Mouse (Mus musculus) layer of hippocampus, adult 9-11 months (tissue): Measurements from ENCODE around the gene Slc35g2.

Experiments used
- DNase-seq: peaks from one replicate; pipeline ENCODE4 v3.0.0; 2022

Slc35g2 gene

DNA sequence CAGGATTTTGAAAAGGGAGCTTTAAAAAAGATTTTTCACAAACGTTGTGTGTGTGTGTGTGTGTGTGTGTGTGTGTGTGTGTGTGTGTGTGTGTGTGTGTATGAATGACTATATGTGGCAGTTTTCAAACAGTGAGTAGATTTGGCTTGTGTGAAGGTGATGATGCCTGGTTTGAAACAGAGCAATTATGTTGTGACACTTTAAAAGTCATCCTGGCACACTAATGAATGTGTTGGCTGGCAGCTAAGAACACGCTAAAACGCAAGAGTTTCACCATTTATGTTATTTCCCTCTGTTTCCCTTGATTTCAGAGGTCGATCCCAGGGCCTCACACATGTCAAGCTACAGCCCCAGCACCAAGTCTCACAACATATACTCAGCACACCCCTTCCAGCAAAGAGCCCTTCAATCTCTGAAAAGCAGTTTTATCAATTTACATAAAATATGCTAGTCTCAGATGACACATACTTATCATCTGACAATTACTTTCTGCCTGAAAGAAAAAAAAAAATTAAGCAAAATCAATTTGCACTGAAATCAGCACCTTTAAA, 12.8 kb downstream of the Slc35g2 start:
- no peak for DNase-seq

DNA sequence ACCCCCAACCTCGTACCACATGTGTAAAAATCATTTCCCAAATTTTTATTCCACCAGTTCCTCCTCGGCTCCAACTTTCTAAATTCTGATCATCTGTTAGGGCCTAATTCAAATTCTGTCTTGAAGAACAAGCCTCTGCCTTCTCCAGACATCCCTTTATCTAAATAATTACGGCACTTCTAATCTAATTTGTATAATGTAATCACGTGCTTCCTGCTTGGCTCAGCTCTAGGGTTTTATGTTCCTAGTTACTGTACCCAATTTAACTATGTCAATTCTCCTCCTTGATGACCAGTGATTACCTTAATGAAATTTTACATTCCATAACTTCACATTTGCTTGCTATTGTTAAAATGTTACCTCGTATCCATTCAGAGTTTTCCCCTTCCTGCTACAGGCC, 15.2 kb downstream of the Slc35g2 start:
- no peak for DNase-seq

- DNase-seq, result no peak
Measured at GRCm38 (mm10) chr9:100548313-100548712, 22.6 kb downstream of the Slc35g2 start.

GRCm38 (mm10) chr9:100546594-100546910, 24.3 kb downstream of the Slc35g2 start:
- no peak for DNase-seq

- DNase-seq, result peak; percentile 99
Measured at GRCm38 (mm10) chr9:100545715-100546593, 24.9 kb downstream of the Slc35g2 start, which contains the start of gene Nck1. Gene Nck1, minus strand, starts transcription at chr9:100546134.

DNA sequence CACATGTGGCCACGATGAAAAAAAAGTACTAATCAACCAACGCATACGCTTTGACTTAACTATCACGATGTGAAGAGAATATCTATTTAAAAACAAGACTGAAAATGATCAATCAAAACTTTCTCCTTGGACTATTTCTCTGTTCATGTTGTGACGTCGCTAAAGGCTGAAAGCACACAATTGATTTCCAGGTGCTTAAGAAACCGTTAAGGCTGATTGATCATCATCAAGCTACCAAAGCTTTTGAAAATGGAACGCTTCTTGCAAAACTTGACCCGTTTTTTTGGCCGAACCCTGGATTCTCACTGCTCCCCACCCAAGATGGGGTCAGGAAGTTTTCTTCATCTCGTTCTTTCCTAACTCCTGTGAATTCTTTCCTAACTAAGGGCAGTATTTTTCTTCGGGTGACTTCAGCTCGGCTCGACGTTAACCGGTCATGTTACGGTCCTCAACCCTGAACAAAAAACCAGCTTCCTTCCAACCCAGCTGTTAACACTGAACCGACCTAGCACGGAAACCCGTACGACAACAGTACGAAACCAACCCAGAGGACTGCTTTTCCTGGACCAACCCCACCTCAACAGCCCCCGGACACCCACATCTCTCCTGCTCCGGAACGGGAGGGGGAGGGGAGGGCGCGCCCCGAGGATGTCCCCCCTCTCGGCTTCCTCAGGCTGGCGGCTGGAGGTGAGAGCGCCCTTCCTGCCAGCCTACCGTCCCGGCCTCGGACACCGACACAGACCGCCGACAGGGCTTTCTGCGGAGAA, 25.8 kb downstream of the Slc35g2 start:
- DNase-seq, result no peak

DNA sequence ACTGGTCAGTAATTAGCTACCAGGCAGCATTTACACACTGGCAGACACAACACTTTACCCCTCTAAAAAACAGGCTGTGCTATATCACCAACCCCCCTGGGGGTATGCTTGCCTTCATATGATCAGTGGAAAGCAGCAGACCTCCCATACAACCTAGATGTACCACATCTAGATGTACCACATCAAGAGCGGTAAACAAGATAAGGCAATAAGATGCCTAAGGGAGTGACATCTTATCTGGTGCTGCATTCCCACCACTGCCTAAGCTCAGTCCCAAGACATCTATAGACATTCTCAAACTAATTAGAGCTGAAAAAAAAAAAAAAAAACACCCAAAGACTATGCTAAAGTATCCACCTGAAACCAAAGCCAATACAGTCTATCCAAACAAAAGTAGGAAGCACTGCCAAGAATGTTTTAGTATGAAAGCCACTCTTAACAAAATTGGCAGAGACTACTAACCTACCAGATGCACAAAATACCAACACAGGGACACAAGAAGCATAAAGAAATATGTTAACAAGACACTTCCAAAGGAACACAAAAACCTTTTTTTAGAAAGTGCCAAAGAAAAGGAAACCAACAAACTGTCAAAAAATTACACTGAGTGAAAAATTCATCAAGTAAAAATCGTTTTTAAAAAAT, 35.1 kb downstream of the Slc35g2 start:
- no peak for DNase-seq

DNA sequence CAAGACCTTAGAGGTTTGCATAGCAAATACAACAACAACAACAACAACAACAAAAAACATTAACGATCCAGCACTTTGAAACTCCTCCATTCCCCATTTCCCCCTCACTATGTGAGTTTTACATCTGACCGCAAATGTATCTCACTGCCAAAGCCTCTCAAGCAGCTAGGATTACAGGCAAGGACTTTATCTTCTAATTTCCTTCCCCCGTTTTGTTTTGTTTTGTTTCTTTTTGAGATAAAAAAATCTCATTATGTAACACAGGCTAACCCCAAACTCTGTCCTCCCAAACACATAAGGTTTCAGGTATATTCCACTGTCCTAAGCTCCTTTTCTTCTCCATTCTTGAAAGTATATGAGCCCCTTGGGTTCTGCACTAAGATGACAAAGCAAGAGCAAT, 36.2 kb downstream of the Slc35g2 start:
- DNase-seq, result no peak

- DNase-seq, result no peak
Measured at GRCm38 (mm10) chr9:100532847-100533505, 37.9 kb downstream of the Slc35g2 start.

GRCm38 (mm10) chr9:100531296-100531695, 39.6 kb downstream of the Slc35g2 start:
- no peak for DNase-seq

DNA sequence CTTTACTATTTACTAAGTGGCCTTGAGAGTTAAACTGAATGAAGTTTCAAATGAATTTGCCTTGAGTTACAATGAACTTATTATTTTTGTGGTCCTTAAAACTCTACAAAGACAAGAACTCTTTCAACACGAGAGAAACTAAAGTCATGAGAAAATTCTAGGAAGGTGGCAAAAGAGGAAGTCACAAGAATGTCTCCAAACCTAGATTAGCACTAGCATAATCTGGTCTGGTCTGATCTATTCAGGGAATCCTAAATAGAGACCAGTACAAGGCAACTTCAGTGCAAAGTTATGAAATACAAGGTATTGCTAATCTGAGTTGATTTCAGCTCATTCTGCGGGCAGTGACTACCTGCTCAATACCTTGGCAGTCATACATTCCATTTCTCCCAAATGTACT, 45.7 kb downstream of the Slc35g2 start:
- DNase-seq, result no peak

DNA sequence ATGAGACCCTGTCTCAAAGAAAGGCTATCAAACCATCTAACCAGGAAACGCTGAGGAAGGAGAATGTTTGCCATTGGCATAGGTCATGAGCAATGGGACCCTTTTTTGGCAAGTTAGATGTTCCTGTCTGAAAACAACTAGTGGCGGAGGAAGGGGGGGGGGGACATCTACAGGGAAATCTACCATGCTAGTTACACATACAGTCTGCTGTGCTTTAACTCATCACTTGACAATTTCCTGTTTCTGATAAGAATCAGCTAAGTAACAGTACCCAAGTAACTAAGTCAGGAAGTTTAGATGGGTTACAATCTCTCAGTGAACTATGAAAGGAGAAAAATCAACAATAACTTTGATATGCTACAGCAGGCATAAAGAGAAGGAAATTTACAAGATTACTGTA, 48.9 kb downstream of the Slc35g2 start:
- DNase-seq, result no peak

GRCm38 (mm10) chr9:100520586-100520985, 50.3 kb downstream of the Slc35g2 start:
- DNase-seq, result peak; percentile 18

- no peak for DNase-seq
Measured at GRCm38 (mm10) chr9:100520012-100520411, 50.9 kb downstream of the Slc35g2 start.

GRCm38 (mm10) chr9:100507581-100507980, 63.3 kb downstream of the Slc35g2 start:
- DNase-seq, result no peak

DNA sequence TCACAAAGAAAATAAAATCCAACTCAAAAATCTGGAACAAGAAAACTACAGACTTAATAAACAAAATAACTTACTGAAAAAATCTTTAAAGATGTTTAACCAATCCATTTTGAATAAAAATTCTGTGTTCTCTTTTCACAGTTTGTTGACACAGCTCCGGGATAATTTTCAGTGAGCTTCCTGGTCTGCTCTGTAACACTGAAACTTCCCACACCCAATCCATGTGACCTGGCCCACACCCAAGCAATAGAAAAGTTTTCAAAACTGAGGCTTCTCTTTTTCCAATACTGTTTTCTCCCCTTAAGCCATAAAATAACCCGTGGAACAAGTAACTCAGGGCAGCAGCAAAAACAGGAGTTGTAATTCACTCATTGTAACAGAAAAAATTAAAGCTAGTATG, 64.2 kb downstream of the Slc35g2 start:
- DNase-seq, result no peak

- DNase-seq, result no peak
Measured at GRCm38 (mm10) chr9:100505498-100505897, 65.4 kb downstream of the Slc35g2 start.
